Mouse (Mus musculus) T-helper 17 cell (primary cell): Measurements from ENCODE around the gene Krt8.

Experiments used
- in situ Hi-C, 2 experiments: fragments of 300-600 bp; cut with MboI, MseI; formaldehyde crosslinking; loops; 1 replicate in 1 of 2; 2 replicates in 1 of 2; pipeline ENCODE4 v1.15.1; 2025; ENCODE audit warnings: high pct_unique_total_duplicates in 2 of 2

The Krt8 gene

GRCm38 (mm10) chr15:102004189-102004588, at the start of gene Krt8:
Gene Krt8 (minus strand): TSS chr15:102004482.
- in situ Hi-C loops, result no loop called here

GRCm38 (mm10) chr15:102051920-102052683, 47.8 kb upstream of the Krt8 start:
- in situ Hi-C loops, result no loop called here

GRCm38 (mm10) chr15:102049871-102050270, 45.6 kb upstream of the Krt8 start:
- in situ Hi-C loops, result loop anchor here in 1 of 2 experiments (10.0 kb wide), 1 partner anchor 55 kb away; no protein-coding TSS in a partner anchor

- in situ Hi-C loops, result loop anchor here in 1 of 2 experiments (10.0 kb wide), 1 partner anchor 53 kb away; no protein-coding TSS in a partner anchor
Observed at GRCm38 (mm10) chr15:102048006-102048405, 43.7 kb upstream of the Krt8 start.

- in situ Hi-C loops, result loop anchor here in 1 of 2 experiments (10.0 kb wide), 1 partner anchor 51 kb away; no protein-coding TSS in a partner anchor
Observed at GRCm38 (mm10) chr15:102045691-102046090, 41.4 kb upstream of the Krt8 start.

- in situ Hi-C loops, result loop anchor here in 1 of 2 experiments (10.0 kb wide), 1 partner anchor 50 kb away; no protein-coding TSS in a partner anchor
Observed at GRCm38 (mm10) chr15:102044745-102045144, 40.5 kb upstream of the Krt8 start.

GRCm38 (mm10) chr15:102041951-102042350, 37.7 kb upstream of the Krt8 start:
- in situ Hi-C loops, result loop anchor here in 1 of 2 experiments (10.0 kb wide), 1 partner anchor 47 kb away; no protein-coding TSS in a partner anchor

- in situ Hi-C loops, result loop anchor here in 1 of 2 experiments (10.0 kb wide), 1 partner anchor 45 kb away; no protein-coding TSS in a partner anchor
Observed at GRCm38 (mm10) chr15:102040277-102040676, 36.0 kb upstream of the Krt8 start.

- in situ Hi-C loops, result no loop called here
Observed at GRCm38 (mm10) chr15:102034121-102035053, 30.1 kb upstream of the Krt8 start.

- in situ Hi-C loops, result no loop called here
Observed at GRCm38 (mm10) chr15:102028040-102028439, 23.8 kb upstream of the Krt8 start, which contains the start of gene Krt18. Gene Krt18 (plus strand): TSS chr15:102028180.

GRCm38 (mm10) chr15:102026430-102026829, 22.1 kb upstream of the Krt8 start:
- in situ Hi-C loops, result no loop called here

- in situ Hi-C loops, result no loop called here
Observed at GRCm38 (mm10) chr15:102025136-102025872, 21.0 kb upstream of the Krt8 start.

- in situ Hi-C loops, result no loop called here
Observed at GRCm38 (mm10) chr15:102023888-102024287, 19.6 kb upstream of the Krt8 start.

GRCm38 (mm10) chr15:102022481-102022880, 18.2 kb upstream of the Krt8 start:
- in situ Hi-C loops, result no loop called here

- in situ Hi-C loops, result no loop called here
Observed at GRCm38 (mm10) chr15:102017918-102018463, 13.7 kb upstream of the Krt8 start.

GRCm38 (mm10) chr15:102016787-102017186, 12.5 kb upstream of the Krt8 start:
- in situ Hi-C loops, result no loop called here

GRCm38 (mm10) chr15:102016096-102016495, 11.8 kb upstream of the Krt8 start:
- in situ Hi-C loops, result no loop called here

- in situ Hi-C loops, result no loop called here
Observed at GRCm38 (mm10) chr15:102014848-102015247, 10.6 kb upstream of the Krt8 start.

GRCm38 (mm10) chr15:102013651-102014050, 9.4 kb upstream of the Krt8 start:
- in situ Hi-C loops, result no loop called here

- in situ Hi-C loops, result no loop called here
Observed at GRCm38 (mm10) chr15:102012260-102012765, 8.0 kb upstream of the Krt8 start.
